Mouse (Mus musculus): ENCODE data around the gene Dop1b. TPM values are rescaled to one million over a fixed set of nuclear protein-coding genes. Genes with fewer than 3 reads are reported as not detected.
A peak's percentile ranks its signal among the peaks of the same experiment; 100 is the strongest.

Dop1b gene
- total RNA-seq, 2 experiments from 2014 or later = 2.2 to 15.8 TPM

GRCm38 (mm10) chr16:93749147-93749910, 37.6 kb downstream of the Dop1b start:
- no peak for ATAC-seq (replicated peaks; ENCODE audit: poor library complexity, severe bottlenecking)

DNA sequence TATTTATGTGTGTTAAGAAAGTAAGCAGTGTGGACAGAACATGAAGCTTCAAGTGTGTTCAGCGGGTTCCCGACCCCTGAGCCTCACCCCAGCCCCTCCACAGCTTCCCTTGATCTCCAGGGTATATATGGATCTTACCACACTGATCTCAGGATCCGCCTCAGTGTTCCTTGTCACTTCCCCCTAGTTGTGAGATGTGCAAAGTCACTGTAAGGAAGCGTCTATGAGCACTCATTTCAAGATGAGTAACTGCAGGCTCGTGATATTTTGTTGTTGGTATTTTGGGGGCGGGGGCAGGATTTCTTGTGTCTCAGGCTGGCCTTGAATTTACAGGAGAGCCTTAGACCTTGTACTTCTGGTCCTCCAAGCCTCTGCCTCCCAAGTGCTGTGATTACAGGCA, 38.8 kb downstream of the Dop1b start:
- peak; percentile 82 for ATAC-seq (replicated peaks; ENCODE audit: poor library complexity, severe bottlenecking)

DNA sequence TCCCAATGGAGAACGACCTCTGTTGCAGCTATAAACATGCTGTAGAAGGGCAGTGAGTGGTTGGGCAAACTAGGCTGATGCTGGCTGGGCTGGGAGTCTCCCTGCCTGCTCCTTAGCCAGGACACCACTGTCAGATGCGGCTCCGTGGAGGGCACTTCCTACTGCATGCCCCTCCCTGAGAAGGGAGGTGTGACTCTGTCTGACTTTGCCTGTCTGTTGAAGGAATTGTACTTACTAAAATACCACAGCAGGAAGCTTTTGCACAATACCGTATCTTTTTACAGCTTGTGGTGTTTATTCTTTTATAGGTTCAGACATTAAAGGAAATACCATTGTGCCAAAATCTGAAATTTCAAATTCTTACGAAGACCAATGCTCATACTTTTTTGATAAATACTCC, 40.1 kb downstream of the Dop1b start:
- peak; percentile 83 for ATAC-seq (replicated peaks; ENCODE audit: poor library complexity, severe bottlenecking)

DNA sequence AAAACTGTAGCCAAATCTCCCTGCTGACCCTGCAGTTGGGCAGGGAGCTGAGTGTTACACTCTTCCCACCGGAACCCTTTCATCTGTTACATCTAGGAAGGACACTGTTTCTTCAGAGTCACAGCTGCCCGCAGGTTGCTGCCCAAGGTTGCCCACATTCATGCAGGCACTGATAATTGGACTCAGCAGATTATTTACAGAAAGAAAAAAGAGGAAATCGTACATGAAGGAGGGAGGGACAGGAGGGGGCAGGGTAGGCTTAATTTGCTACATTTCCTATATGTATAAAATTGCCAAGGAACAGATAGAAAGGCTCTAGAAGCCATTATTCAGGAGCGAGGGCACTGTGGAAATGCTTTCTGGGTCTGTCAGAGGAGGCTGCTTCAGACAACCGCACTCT, 44.9 kb downstream of the Dop1b start:
- ATAC-seq (replicated peaks; ENCODE audit: poor library complexity, severe bottlenecking) = peak; percentile 23; the same call in 1 of the 2 replicates

- ATAC-seq (replicated peaks; ENCODE audit: poor library complexity, severe bottlenecking) = no peak
These were observed 51.7 kb downstream of the Dop1b start for GRCm38 (mm10) chr16:93763378-93763777.

DNA sequence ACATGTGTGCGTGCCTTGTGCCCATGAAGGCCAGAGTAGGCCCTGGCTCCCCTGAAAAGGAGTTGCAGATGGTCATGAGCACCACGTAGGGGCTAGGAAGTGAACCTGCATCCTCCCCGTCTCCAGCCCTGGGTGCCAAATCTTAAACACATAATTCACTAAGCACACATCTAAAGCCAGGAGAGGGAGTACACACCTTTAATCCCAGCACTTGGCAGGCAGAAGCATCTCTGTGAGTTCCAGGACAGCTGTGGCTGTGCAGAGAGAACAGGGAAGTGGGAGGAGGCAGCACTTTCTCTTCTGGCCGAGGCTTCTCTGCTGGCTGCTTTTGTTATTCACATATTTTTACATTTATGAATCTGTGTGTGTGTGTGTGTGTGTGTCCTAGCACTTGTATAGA, 52.9 kb downstream of the Dop1b start:
- no peak for ATAC-seq (replicated peaks; ENCODE audit: poor library complexity, severe bottlenecking)

DNA sequence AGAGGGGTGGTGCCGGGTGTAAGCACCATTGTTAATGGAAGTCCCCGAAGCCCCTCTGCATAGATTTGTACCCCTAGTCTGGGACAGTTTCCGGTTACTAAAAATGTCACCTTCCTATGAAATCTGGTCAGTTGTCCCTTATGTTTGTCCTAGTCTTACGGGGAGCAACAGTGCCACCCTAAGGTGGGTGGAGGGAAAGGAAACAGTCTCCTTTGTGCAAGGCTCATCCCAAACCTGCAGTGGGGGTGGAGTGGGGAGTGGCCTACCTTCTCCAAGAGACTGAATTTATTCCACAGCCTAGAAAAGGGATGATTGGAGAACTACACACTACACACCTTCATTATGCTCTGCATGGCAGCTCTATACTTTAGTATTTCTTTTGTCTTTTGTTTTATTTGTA, 55.3 kb downstream of the Dop1b start:
- peak; percentile 74 for ATAC-seq (replicated peaks; ENCODE audit: poor library complexity, severe bottlenecking)

DNA sequence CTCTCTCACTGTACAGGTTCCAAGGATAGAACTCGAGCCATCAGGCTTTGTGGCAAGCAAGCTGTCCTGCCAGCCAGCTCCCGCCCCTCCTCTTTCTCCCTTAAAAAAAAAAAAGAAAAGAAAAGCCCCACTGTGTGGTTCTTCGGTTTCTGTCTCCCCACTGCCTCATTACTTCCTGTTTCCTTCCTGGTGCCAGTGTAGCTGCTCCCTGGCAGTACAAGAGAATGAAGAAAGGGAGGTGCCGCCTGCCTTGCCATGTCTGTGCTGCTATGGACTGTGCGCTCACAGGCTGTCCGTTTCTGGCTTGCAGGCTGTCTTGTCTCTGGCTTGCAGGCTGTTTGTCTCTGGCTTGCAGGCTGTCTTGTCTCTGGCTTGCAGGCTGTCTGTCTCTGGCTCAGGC, 55.8 kb downstream of the Dop1b start:
- ATAC-seq (replicated peaks; ENCODE audit: poor library complexity, severe bottlenecking) = peak; percentile 80

GRCm38 (mm10) chr16:93769621-93770020, 57.9 kb downstream of the Dop1b start:
- no peak for ATAC-seq (replicated peaks; ENCODE audit: poor library complexity, severe bottlenecking)

DNA sequence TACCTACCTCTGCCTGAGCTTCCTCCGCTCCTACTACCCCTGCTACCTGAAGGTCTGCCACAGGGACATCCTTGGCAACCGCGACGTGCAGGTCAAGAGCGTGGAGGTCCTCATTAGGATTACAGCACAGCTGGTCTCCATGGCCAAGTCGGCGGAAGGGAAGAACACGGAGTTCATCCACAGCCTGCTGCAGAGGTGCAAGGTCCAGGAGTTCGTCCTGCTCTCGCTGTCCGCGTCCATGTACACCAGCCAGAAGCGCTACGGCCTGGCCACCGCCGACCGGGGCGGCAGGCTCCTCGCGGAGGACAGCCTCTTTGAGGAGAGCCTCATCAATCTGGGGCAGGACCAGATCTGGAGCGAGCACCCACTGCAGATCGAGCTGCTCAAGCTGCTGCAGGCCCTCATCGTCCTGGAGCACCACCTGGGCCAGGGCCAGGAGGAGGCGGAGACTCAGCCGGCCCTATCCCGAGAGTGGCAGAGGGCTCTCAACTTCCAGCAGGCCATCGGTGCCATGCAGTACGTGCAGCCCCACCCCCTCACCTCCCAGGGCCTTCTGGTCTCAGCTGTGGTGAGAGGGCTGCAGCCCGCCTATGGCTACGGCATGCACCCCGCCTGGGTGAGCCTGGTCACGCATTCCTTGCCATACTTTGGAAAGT, 58.7 kb downstream of the Dop1b start:
- ATAC-seq (replicated peaks; ENCODE audit: poor library complexity, severe bottlenecking) = no peak

DNA sequence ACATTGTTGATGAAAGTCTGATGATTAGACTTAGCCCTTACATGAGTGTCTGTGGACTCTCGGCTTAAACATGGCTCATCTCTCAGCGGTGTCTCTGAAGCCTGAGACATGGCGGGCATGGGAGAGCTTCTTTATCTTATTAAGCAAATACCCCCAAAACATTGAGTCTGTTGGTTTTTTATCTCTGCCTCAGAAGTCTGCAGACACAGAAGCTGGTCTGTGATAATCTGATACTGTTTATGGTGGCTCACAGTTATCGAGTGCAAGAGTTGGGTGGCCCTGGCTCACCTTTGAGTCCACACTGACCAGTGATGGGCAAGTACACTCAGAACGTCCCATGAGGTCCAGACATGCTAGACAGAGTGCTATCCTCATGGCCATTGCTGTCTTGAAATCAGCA, 63.0 kb downstream of the Dop1b start:
- no peak for ATAC-seq (replicated peaks; ENCODE audit: poor library complexity, severe bottlenecking)

GRCm38 (mm10) chr16:93776468-93776867, 64.8 kb downstream of the Dop1b start:
- no peak for ATAC-seq (replicated peaks; ENCODE audit: poor library complexity, severe bottlenecking)

DNA sequence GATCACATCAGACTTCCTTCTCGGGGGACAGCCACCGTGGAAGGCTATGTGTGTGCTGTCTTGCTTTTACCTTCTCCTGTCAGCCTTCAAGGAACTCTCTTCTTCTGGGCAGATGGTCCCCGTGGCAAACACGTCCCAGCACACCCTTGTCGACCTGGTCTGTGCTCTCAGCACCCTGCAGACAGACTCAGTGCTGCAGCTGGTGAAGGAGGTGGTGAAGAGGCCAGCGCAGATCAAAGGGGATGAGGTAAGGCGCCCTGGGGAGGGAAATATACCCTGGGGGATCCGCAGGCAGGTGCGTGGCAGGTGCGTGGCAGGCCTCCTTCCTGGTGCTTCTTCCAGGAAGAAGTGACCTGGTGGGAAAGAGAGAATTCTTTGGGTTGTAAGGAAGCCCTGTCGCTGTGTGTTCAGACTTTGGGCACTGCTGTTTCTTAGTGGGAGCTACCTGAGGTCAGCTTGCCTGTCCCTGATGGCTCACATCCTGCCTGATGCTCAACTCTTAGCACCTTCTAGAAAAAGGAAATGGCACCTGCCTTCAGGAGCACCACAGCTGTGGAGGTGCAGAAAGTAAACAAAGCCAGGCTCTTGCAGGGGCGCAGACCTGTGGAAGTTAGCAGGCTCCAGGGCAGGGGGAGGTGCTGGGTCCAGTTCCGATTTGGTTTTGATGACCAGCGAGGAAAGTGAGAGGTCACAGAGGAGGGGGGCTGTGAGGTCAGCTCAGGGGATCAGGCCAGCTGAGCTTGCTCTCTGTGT, 65.7 kb downstream of the Dop1b start:
- no peak for ATAC-seq (replicated peaks; ENCODE audit: poor library complexity, severe bottlenecking)

GRCm38 (mm10) chr16:93778393-93778792, 66.7 kb downstream of the Dop1b start:
- peak; percentile 45; the same call in 1 of the 2 replicates for ATAC-seq (replicated peaks; ENCODE audit: poor library complexity, severe bottlenecking)

- ATAC-seq (replicated peaks; ENCODE audit: poor library complexity, severe bottlenecking) = no peak
These were observed 67.8 kb downstream of the Dop1b start for GRCm38 (mm10) chr16:93779554-93779953.

GRCm38 (mm10) chr16:93780660-93781479, 69.2 kb downstream of the Dop1b start:
- ATAC-seq (replicated peaks; ENCODE audit: poor library complexity, severe bottlenecking) = peak; percentile 85

- no peak for ATAC-seq (replicated peaks; ENCODE audit: poor library complexity, severe bottlenecking)
These were observed 72.5 kb downstream of the Dop1b start for GRCm38 (mm10) chr16:93784175-93784574.

DNA sequence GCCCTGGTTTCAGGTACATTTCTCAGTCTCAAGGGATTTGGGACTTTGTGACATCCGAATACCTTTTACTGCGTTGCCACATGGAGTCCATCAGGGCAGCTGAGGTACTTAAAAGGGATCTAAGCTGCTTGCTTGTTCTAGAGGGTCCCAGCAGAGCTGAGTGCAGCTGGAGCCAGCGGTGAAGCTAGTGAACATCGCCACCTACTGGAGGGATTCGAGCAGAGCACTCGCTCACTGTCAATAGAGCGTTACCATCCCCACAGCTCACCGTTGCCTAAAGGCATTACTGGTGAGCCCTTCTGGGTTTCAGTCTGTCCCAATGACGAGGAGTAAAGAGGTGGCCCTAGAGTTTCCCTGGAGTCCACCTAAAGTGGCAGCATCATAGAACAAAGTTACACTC, 74.1 kb downstream of the Dop1b start:
- ATAC-seq (replicated peaks; ENCODE audit: poor library complexity, severe bottlenecking) = peak; percentile 50; the same call in 1 of the 2 replicates

DNA sequence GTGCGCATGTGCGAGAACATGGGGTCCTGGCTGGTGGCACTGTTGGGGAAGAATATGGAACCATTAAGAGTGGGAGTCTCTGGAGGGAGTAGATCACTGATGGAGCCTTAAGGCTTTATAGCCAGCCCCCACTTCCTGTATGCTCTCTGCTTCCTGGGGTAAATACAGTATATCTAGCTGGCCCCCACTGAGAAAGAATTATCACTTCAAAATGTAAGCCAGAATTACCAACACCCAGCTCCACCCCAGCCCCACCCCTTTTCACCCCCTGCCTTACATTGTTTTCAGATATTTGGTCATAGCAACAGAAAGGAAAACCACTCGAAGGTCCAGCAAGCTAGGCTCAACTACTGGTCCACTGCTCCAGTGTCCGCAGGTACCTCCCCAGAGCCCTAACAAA, 76.7 kb downstream of the Dop1b start:
- no peak for ATAC-seq (replicated peaks; ENCODE audit: poor library complexity, severe bottlenecking)

GRCm38 (mm10) chr16:93788881-93789280, 77.2 kb downstream of the Dop1b start:
- no peak for ATAC-seq (replicated peaks; ENCODE audit: poor library complexity, severe bottlenecking)

Measured in granulocyte monocyte progenitor cell, adult 5-6 weeks (primary cell).